Mouse (Mus musculus): ENCODE measurements around the gene Kctd2. TPM values are rescaled to one million over a fixed set of nuclear protein-coding genes. Genes with fewer than 3 reads are reported as not detected.
A peak's percentile ranks its signal among the peaks of the same experiment; 100 is the strongest.
"Not testable (repeated sequence)": the region's sequence is repeated elsewhere in the genome, so short reads cannot be mapped to it uniquely, and the experiment has no call there.

The Kctd2 gene
- total RNA-seq, 1 experiment from 2014 or later: 12.3 TPM

DNA sequence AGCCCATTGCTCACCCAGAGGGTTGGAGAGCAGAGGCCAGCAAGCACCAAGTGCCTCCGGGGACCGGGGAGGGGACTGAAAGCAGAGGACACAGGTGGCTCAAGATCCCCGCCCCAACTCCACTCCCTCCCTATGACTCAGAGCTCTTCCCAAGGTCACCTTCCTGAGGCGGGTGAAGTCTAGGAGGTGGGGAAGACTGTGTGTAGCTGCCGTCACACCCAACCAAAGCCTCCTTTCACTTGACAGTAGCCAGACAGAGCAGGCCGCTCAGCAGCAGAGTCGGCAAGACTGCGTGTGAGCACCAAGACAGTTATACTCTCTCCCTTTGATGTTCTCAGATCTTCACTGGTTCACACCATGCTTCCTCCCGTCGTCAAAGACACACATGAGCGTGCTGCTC, 43.5 kb downstream of the Kctd2 start:
- ATAC-seq (replicated peaks; ENCODE audit: low read depth, poor library complexity, severe bottlenecking): no peak

DNA sequence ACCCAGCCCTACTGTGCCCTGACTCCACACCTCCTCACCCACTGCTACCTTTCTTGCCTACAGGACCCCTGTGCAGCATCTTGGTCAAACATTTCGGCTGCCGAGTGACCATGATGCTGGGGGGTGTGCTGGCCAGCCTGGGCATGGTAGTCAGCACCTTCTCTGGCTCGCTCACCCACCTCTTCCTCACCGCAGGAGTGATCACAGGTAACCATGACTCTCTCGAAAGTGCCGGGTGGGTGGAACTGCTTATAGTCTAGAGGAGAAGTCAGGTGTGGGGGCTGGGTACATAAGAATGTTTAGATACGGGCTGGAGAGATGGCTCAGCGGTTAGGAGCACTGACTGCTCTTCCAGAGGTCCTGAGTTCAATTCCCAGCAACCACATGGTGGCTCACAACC, 44.9 kb downstream of the Kctd2 start:
- no peak for ATAC-seq (replicated peaks; ENCODE audit: low read depth, poor library complexity, severe bottlenecking)

DNA sequence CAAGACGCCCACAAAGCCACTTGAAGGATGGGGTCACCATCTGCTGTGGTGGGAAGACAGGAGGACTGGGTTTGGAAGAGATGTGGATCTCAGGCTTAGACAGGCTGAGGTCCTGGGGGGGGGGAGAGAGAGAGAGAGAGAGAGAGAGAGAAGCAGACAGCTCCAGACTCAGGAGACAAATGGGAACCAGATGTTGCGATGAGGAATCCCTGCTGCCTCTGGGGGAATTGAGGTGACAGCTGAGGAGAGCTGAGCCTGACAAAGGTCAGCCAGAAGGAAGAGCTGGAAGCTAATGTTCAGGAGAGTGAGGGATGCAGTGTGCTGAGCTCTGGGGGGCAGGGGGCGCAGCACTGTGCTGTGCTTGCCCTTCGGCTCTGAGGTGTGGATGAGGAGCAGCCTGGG, 47.3 kb downstream of the Kctd2 start:
- ATAC-seq (replicated peaks; ENCODE audit: low read depth, poor library complexity, severe bottlenecking): no peak

DNA sequence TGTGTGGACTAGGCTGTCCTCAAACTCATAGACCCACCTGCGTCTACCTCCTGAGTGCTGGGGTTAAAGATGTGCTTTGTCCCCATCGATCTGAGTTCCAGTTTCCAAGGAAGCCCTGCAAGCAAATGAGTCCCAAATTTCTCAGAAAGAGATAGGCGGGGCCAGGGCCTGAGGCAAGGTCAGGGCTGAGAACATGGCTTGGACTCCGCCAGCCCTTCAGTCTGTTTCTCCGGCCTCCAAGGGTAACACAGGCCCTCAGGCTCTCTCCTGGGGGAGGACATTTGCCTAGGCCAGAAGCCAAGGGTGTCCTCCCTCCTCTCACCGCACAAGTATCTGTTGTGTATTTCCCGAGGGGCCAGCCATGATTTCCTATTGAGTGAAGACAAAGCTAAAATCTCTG, 52.3 kb downstream of the Kctd2 start:
- no peak for ATAC-seq (replicated peaks; ENCODE audit: low read depth, poor library complexity, severe bottlenecking)

DNA sequence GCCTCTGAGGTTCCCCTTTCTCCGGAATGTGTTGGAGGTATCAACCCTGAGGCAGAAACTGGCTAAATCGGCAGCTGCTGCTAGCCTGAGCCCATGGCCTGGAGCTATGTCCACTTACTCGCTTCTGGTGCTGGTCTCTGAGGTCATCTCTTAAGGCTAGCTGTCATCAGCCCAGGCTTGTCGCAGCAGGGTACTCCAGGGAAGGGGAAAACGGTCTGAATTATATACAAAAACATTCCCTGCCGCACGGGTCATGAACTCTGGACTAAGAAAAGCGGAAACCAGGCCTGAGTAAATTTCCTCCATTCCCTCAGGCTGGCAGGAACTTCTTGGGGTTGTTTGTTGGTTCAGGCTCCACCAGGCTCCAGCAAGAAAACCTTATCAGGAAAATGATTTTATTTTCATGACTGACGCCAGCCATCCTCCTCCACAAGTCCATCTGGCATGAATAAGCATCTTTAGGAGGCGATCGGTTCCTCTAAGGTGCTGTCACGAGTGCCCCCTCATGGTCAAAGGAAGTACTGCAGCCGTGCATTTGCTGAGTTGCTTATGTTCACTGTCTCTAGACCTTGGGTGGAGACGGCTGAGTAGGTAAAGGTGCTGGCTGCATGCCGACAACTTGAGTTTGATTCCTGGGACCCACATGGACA, 53.8 kb downstream of the Kctd2 start:
- peak; percentile 78 for ATAC-seq (replicated peaks; ENCODE audit: low read depth, poor library complexity, severe bottlenecking)

DNA sequence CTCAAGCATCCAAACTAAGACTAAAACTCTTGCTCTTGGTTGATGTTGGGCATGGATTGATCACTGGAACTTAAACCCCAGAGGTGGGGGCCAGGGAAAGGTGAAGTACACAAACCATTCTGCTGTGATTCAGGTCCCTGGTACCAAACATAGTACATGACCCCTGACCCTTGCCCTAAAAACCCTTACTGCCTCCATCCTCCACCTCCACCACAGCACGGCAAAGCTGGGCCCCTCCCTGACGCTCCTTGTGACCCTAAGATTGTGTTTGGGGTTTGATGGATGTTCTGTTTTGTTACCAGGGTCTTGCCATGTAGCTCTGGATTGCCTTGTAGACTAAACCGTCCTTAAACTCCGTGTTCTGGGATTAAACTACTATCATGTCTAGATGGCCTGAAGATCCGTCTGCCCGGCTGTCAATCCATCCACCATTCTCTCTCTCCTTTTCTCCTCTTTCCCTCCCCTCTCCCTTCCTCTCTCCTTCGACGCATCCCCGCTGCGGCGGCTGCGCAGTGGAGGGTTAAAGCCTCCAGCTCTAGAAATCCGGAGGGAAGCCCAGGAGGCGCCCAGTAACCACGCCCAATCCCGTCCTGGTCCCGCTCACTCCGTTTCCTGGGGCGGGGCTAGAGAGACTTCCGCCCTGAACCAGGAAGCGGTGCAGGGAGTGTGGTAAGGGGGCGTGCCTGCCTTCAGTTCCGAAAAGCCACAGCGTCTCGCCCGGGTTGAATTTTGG, 55.3 kb downstream of the Kctd2 start, which contains the start of gene Armc7:
TSS of gene Armc7 (plus strand) at position 643 of the 733 bp plus-strand sequence.
- peak; percentile 88 for ATAC-seq (replicated peaks; ENCODE audit: low read depth, poor library complexity, severe bottlenecking)

DNA sequence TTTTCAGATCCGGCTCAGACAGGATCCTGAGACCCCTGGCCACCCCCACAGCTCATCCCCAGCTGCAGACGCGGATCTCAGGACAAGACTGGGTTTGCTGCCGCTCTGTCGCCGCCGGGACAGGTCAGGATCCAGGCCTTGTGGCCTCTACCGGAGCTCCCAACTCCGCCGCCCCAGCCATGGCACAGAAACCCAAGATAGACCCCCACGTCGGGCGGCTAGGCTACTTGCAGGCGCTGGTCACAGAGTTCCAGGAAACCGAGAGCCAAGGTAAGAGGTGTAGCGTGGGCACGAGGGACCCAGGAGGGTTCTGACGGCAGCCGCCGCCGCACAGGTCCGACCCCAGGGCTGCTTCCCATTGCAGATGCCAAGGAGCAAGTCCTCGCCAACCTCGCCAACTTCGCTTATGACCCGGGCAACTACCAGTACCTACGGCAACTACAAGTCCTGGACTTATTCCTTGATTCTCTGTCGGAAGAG, 55.9 kb downstream of the Kctd2 start:
- no peak for ATAC-seq (replicated peaks; ENCODE audit: low read depth, poor library complexity, severe bottlenecking)

DNA sequence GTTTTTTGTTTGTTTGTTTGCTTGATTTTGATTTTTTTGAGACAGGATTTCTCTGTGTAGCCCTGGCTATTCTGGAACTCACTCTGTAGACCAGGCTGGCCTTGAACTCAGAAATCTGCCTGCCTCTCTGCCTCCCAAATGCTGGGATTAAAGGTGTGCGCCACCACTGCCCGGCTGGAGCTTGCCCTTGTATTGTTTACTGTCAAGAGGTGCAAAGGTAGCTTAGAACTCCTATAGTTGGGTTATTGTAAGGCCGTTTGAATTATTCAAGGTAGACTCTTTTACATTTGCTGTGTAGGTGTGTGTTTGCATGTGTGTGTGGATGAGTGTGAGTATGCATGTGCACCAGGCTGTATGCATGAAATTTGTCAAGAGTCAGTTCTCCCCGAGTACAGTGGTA, 56.7 kb downstream of the Kctd2 start:
- ATAC-seq (replicated peaks; ENCODE audit: low read depth, poor library complexity, severe bottlenecking): not testable (repeated sequence)

DNA sequence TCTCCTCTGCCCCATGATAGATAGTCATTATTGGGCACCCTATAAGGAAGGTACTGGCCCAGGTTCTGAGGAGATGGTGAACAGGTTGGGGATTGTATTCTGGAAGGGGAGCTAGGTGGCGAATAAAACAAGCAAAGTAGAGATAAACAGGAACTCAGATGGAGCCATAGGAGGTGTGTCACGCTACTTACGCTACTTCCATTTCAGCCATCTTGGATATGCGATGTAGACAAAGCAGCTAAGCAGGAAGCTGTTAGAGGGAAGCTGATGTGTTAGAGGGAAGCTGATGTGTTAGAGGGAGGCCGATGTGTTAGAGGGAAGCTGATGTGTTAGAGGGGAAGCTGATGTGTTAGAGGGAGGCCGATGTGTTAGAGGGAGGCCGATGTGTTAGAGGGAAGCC, 57.5 kb downstream of the Kctd2 start:
- ATAC-seq (replicated peaks; ENCODE audit: low read depth, poor library complexity, severe bottlenecking): not testable (repeated sequence)

DNA sequence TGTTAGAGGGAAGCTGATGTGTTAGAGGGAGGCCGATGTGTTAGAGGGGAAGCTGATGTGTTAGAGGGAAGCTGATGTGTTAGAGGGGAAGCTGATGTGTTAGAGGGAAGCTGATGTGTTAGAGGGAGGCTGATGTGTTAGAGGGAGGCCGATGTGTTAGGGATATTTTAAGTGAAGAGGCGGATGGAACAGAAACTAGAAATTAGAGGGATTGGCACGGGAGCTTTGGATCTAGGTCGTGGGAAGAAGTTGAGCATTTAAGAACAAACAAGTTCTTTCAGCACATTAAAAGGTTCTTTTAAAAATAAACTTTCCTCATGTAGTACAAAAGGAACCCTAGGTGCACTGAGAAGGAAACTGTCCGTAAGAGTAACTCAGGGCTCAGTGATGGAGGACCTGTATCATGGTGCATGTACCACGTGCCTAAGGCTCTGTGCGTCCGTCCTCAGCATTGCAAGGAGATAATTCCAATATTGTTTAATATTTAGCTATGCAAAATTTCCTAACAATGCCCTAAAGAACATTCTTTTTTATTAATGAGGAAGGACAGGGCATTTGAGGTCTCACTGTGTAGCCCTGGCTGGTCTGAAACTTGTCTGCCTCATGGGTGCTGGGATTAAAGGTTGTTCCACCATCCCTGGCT, 58.5 kb downstream of the Kctd2 start:
- ATAC-seq (replicated peaks; ENCODE audit: low read depth, poor library complexity, severe bottlenecking): no peak

Other genes starting within 250 kb of the Kctd2 start
- 2.2 and 3.7 TPM in 2 replicates for gene Tmem104, start 232.6 kb upstream of the Kctd2 start, total RNA-seq (2017)
- 17.2 and 19.7 TPM in 2 replicates for gene Nat9, start 232.3 kb upstream of the Kctd2 start, total RNA-seq (2017)
- gene Grin2c, start 152.9 kb upstream of the Kctd2 start, total RNA-seq (2017): not detected in 2 replicates
- 21.5 and 29.1 TPM in 2 replicates for gene Fdxr, start 143.1 kb upstream of the Kctd2 start, total RNA-seq (2017)
- gene Fads6, start 122.5 kb upstream of the Kctd2 start, total RNA-seq (2017): 0.73 and 1.6 TPM in 2 replicates
- not detected in 2 replicates for gene Otop2, start 113.0 kb upstream of the Kctd2 start, total RNA-seq (2017)
- gene Ush1g, start 98.1 kb upstream of the Kctd2 start, total RNA-seq (2017): not detected in 2 replicates
- gene Otop3, start 85.4 kb upstream of the Kctd2 start, total RNA-seq (2017): not detected in 2 replicates
- gene Hid1, start 52.4 kb upstream of the Kctd2 start, total RNA-seq (2017): 1.9 TPM in 1 of 2 replicates, not detected in the other
- gene Cdr2l, start 38.2 kb upstream of the Kctd2 start, total RNA-seq (2017): 0.18 TPM in 1 of 2 replicates, not detected in the other
- 67.7 and 94.1 TPM in 2 replicates for gene Mrpl58, start 16.4 kb upstream of the Kctd2 start, total RNA-seq (2017)
- 531 and 684 TPM in 2 replicates for gene Atp5h, start 166 bp upstream of the Kctd2 start, total RNA-seq (2017)
- not detected in 2 replicates for gene Trim80, start 20.4 kb downstream of the Kctd2 start, total RNA-seq (2017)
- not detected in 2 replicates for gene Slc16a5, start 42.3 kb downstream of the Kctd2 start, total RNA-seq (2017)
- gene Armc7, start 55.5 kb downstream of the Kctd2 start, total RNA-seq (2017): 4.2 and 6.5 TPM in 2 replicates
- gene Nt5c, start 71.7 kb downstream of the Kctd2 start, total RNA-seq (2017): 92.2 and 98.6 TPM in 2 replicates
- 152 and 171 TPM in 2 replicates for gene Jpt1, start 94.3 kb downstream of the Kctd2 start, total RNA-seq (2017)
- 592 and 605 TPM in 2 replicates for gene Sumo2, start 116.1 kb downstream of the Kctd2 start, total RNA-seq (2017)
- 147 and 175 TPM in 2 replicates for gene Nup85, start 144.3 kb downstream of the Kctd2 start, total RNA-seq (2017)
- gene Mrps7, start 183.8 kb downstream of the Kctd2 start, total RNA-seq (2017): 31.7 and 39.0 TPM in 2 replicates
- gene Gga3, start 183.9 kb downstream of the Kctd2 start, total RNA-seq (2017): 21.3 and 38.2 TPM in 2 replicates
- gene Mif4gd, start 192.8 kb downstream of the Kctd2 start, total RNA-seq (2017): 20.3 and 26.9 TPM in 2 replicates
- 22.3 and 28.1 TPM in 2 replicates for gene Slc25a19, start 208.2 kb downstream of the Kctd2 start, total RNA-seq (2017)

Measured in common myeloid progenitor, adult 5-6 weeks (primary cell).